Mouse (Mus musculus) B cell, adult 2 months (primary cell): Measurements from ENCODE around the gene Chrne.
"Not testable (repeated sequence)": the region's sequence is repeated elsewhere in the genome, so short reads cannot be mapped to it uniquely, and the experiment has no call there.

Experiments
- DNase-seq, 2 experiments: peaks; one replicate each; pipeline ENCODE4 v3.0.0; 2022

Gene Chrne

DNA sequence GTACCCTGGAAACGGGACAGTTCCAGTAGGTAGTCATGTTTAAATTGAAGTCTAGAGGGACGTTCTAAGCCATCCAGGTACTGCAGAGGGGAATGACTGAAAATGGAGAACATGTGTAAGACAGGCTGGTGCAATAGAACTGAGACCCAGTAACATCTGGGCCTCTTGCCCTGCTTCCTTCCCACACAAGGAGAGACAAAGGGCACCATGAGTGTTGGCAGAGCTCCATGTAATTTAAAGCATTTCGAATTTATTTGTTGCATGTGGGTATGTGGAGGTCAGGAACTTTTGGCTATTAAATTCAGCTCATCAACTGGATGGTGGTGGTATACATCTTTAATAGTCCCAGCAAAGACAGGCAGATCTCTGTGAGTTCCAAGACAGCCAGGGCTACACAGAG, 36.8 kb downstream of the Chrne start:
- DNase-seq: no peak

DNA sequence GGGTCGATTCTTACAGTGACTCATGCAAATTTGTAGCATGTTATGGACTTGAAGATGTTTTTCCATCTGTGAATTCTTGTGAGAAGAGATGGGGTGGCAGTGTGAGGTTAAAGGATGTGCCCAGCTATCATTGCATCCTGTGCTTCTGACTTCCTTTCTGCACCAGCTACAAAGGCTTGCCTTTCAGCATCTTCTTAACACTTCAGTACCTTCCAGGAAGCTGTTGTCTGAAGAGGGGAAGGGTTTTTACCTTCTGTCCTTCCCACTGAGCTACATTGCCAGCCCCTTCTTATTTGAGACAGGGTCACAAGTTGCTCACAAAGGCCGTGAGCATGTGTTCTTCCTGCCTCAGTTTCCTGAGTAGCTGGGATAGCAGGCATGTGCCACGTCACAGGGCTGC, 38.1 kb downstream of the Chrne start:
- peak in 1 of 2 experiments; percentile 23 for DNase-seq

DNA sequence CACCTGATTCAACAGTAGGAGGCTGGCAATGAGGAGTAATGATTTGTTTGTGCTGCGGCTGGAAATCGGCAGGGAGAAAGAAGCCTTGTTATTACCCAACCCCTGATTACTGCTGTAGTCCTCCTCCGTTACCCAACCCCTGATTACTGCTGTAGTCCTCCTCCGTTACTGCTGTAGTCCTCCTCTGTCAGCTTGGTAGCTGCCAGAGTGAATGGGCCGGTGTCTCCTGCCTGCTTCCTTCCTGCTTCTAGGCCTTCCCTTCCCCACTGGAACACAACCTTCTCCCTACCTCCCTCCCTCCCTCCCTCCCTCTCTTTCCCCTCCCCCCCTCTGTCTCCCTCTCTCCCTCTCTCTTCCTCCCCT, 38.7 kb downstream of the Chrne start:
- DNase-seq: no peak

DNA sequence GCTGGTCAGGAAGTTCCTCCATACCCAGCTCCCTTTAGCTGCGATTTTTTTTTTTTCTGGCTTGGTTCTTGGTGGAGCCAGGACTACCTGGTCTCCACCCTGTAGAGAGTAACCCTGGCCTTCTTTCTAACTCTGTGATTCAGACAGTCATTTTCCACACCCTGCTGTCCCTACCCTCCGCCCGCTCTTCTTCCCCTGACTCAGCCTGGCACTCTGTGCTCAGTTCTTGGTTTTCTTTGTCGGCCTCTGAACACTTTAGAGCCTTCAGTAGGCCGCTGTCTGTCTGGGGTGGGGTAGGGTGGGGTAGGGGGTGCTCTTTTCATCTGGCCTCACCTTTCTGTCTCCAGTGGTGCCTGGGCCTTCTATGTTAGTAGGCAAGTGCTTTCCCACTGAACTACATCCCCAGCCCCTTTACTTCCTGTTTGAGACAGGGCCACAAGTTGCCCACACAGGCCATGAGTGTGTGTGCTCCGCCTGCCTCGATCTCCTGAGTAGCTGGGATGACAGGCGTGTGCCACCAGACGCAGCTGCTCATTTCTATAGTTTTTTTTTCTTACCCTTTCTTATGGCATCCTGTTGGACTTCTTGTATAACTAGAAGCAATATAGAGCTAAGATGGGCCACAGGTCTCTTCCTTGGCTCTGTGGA, 39.2 kb downstream of the Chrne start:
- DNase-seq: no peak

DNA sequence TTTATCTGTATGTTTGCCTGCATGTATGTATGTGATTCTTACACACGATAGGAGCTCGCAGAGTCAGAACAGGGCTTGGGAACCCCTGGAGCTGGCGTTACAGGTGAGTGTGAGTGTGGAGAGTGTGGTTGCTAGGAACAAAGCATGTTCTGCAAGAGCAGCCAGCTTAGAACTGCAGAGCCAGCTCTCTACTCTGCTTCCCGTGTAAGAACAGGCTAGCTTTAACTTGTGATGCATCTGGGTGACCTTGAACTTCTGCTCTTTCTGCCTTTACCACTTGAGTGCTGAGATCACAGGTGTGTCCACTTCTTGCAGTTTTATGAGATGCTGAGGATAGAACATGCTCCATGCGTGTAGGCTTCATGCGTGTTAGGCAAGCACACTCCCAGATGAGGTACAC, 40.1 kb downstream of the Chrne start:
- no peak for DNase-seq

DNA sequence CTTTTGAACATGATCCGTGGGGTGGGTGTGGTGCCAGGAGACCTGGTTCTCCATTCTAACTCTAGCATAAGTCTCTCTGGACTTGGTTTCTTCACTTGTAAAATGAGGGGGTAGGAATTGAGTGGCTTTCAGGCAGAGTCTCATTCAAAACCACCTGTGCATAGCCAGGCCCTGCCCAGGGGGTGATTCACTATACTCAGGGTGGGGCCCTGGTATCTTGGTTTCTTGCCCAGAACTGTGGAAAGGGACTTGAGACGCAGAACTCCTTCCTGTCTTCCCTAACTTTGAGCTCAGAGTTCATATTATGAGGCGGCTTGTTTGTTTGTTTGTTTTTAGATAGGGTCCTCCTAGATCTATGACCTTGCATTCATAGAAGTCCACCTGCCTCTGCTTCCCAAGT, 41.8 kb downstream of the Chrne start:
- no peak for DNase-seq

DNA sequence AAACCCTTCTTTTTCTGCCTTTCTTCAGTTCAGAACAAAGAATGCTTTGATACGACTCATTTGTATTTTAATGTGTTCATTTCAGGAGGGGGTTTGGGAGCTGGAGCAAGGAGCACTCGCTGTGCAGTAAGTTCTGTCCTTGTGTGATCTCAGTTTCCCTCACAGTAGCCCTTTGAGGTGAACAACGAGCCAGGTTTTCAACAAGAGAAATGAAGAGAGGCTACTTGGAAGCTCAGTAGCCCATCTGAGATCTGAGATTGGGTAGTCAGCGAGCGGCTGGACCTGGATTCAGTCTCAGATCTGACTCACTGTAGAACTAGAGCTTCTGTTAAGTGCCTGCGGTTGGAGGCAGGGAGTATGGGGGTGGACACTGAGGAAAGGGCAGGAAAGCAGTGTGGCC, 45.1 kb downstream of the Chrne start:
- DNase-seq: no peak

DNA sequence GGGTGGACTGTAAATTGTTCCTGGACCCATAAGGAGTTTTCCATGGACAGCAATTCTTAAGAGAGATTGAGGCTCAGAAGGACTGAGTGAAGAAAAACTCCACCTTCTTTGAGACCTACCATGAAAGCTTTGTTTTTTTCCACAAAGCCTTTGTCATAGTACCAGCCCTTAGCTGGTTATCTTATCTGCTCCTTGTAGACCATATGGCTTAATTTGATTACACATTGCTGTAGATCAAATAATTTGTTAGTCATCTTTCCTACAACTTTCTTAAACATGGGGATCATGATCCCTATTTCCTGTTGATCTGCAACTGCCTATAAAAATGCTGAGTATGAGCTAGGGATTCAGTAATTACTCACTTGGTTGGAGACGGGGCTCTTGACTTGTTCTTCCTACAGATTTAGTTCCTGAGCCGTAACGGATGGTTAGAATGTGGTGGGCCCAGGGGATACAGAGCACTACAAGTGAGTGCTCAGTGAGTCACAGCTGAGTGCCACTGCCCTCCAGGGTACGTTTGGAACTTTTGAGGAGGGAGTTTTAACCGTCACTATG, 46.6 kb downstream of the Chrne start:
- DNase-seq: no peak

DNA sequence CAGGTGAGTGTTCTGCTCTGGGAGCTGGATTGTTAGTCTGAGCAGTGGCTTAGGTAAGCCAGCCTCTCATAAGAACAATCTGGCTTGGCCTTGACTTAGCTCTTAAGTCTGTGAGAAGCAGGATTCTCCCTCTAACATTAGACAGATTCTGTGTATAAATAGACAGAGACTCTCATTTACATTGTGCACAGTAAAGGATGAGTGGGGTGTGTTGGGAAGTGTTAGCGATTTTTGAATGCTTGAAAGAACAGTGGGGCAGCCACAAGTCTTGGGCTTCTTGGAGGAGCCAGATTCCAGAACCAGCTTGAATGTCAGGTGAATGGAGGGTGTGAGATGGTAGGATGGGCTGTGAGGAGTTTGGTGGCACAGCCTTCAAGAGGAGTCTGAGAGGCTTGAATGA, 47.4 kb downstream of the Chrne start:
- DNase-seq: no peak

DNA sequence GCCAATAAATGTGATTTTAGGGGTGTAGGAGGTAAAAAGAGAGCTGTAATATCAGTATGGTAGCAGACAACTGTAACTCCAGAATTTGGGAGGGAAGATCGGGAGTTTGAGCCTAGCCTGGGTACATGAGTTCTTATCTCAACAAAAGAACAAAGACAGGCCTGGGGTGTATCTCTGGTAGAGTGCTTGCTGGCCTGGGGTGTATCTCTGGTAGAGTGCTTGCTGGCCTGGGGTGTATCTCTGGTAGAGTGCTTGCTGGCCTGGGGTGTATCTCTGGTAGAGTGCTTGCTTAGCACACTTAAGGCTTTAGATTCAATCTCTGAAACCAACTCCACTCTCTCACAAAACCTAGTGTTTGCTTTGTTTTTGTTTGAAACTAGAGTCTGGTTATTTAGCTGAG, 48.4 kb downstream of the Chrne start:
- not testable (repeated sequence) for DNase-seq

DNA sequence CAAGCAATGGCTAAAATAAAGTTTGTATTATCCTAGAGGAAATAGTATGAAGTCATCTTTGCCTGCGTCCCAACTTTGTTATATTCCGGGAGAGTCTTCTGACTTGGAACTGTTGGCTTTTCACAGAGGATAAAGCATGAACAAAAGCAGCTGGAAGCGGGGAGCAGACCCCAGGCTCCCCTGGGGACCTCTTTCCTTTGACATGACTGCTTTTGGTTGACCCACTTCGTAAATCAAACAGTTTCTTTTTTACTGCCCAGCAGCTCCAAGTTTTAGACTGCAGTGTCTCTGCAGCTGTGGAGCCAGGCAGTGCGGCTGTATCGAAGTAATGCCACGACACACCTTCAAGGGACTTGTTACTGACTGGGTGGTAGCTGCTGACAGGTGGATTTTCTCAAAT, 52.4 kb downstream of the Chrne start:
- DNase-seq: no peak
